Mouse (Mus musculus): ENCODE data around the gene Fhod1. TPM values are rescaled to one million over a fixed set of nuclear protein-coding genes. Genes with fewer than 3 reads are reported as not detected.
A peak's percentile ranks its signal among the peaks of the same experiment; 100 is the strongest.

Fhod1 gene
- polyA plus RNA-seq, 1 experiment from 2014 or later, result 6.0 TPM

DNA sequence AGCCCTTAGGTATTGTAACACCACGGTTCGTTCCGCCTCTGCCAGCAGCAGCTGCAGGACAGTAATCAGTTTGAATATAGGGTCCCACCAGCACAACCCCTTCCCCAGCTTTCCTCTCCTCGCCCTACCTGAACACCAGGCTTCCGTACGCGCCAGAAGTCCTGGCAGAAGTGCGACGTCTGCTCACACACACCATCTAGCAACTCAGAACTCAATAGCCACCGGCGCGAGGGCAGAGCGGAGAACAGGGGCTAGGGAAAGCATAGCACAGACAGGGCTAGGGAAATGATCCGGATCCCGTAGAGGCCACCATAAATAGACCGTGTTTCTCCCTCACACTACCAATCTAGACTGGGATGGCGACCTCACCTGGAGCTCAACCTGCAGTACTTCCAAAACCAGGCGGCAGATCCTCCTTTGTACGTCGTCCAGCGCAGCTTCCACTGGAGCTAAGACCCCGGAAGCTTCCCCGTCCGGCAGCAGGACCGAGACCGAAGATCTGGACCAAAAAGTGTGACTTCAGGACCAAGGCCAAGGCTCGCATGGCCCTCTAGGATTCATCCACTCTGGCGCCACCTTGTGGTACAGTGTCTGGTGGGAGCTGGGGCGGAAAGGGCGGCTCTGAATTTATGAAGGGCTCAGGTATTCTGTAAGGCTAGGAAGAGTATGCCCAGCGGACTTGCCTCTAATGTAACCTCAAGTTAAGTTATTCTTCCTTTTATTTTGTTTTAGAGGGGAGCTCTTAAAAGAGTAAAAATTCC, 57.0 kb downstream of the Fhod1 start:
- peaks cover 9% of the 10 kb centered on the region; the same call in 1 of the 2 replicates for H3K27me3 ChIP-seq (ENCODE audit: control insufficient read depth, insufficient read depth, low read length)
- H3K4me2 ChIP-seq (replicated peaks; ENCODE audit: low read depth, low read length), result peak overlapping the region; percentile 87
- no peak for ATAC-seq (ENCODE audit: low FRiP score, low TSS enrichment)
- no peaks in the 10 kb centered on the region for H3K9me3 ChIP-seq (ENCODE audit: control insufficient read depth, low read length)
- H3K9ac ChIP-seq (ENCODE audit: low read depth, low read length), result no peak overlapping the region
- no peaks in the 10 kb centered on the region for H3K36me3 ChIP-seq (ENCODE audit: control insufficient read depth, insufficient read depth, low read length)
- H3K27ac ChIP-seq (ENCODE audit: low read depth, low read length), result no peak overlapping the region
- H3K4me1 ChIP-seq (ENCODE audit: control insufficient read depth, insufficient read depth, low read length), result peaks cover 22% of the 10 kb centered on the region
- peak overlapping the region; percentile 6; the same call in 1 of the 2 replicates for H3K4me3 ChIP-seq (ENCODE audit: low read length)
- WGBS, result 9% methylated on average over 31 of the region's 31 CpGs

DNA sequence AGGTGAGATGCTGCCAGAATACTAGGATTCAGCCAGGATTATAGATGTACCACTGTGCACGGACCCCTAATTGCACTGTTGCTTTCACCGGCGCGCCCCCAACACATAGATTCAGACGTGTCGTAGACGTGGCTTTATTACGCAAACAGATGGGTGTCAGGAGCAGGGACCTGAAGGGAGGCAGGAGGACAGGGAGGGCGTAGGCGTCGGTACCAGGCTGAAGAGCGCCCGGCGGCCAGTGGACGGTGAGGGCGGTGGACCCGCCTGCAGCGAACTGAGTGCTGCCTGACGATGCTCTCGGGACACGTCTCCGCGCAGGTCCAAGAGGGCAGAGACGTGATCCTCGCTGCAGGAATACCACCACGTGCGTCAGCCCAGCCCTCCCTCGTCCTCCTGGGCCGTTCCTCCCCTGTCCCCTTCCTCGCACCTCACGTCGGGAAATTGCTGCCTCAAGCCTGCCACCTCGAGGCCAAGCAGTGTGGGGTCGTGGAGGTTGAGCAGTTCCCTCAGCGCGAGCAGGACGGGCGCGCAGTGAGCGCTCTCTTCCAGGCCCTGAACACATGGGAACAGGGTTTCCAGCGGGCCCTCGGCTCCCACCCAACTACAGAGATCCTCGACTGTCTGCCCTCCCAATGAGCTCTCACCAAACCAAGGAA, 57.8 kb downstream of the Fhod1 start, which contains the start of gene 4931428F04Rik:
4931428F04Rik (minus strand) TSS at position 60 of the 656 bp plus-strand sequence.
- Histone ChIP-seq H3K4me1 (ENCODE audit: control insufficient read depth, insufficient read depth, low read length) (peaks cover 22% of the 10 kb centered on the region), H3K4me3 (ENCODE audit: low read length) (peak within 1 kb of the TSS; percentile 56), H3K27me3 (ENCODE audit: control insufficient read depth, insufficient read depth, low read length) (peaks cover 9% of the 10 kb centered on the region; the same call in 1 of the 2 replicates), H3K4me2 (replicated peaks; ENCODE audit: low read depth, low read length) (peak within 1 kb of the TSS; percentile 87), H3K9me3 (ENCODE audit: control insufficient read depth, low read length) (no peaks in the 10 kb centered on the region), H3K36me3 (ENCODE audit: control insufficient read depth, insufficient read depth, low read length) (no peaks in the 10 kb centered on the region; the same call in 1 of the 2 replicates), H3K9ac (ENCODE audit: low read depth, low read length) (peak within 1 kb of the TSS; percentile 60), H3K27ac (ENCODE audit: low read depth, low read length) (peak within 1 kb of the TSS; percentile 76)
- 3% methylated on average over 43 of the region's 43 CpGs for WGBS
- peak; percentile 30 for ATAC-seq (ENCODE audit: low FRiP score, low TSS enrichment)

DNA sequence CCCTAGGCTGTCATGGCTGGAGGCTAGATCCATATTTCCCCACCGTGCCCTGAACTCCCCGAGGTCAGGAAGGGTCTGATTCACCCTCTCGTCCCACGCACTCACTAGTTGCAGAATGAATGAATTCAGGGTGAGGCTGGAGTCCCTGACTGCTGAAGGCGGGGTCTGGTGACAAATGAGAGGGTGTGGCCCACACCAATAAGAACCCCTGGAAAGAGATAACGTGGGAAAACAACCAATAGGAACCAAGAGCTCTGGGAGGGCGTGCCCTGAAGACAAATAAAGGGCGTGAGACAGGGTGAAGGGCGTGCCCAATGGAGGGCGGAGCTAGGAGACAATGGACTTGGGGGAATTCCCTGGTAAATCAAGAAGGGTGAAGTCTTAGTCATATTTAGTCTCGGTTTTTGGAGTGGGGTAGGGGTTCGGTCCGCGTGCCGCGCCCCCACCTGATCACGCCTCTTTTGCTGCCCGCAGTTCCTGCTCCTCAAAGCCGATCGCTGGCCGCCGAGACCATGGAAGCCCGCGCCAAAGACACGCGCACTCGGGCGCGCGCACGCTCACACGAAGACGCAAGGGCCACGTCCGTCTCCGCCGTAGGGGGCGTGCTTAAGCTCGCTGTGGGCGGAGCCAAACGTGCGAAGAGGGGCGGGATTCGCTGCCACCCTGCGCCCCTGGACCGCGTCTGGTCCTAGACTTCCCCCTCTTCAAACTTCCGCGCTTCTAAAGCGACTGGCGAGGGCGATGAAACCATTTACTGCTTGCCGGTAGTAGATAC, 58.6 kb downstream of the Fhod1 start:
- Histone ChIP-seq H3K36me3 (ENCODE audit: control insufficient read depth, insufficient read depth, low read length) (no peaks in the 10 kb centered on the region; the same call in 1 of the 2 replicates), H3K9me3 (ENCODE audit: control insufficient read depth, low read length) (no peaks in the 10 kb centered on the region), H3K27me3 (ENCODE audit: control insufficient read depth, insufficient read depth, low read length) (peaks cover 9% of the 10 kb centered on the region; the same call in 1 of the 2 replicates), H3K9ac (ENCODE audit: low read depth, low read length) (peak overlapping the region; percentile 60), H3K27ac (ENCODE audit: low read depth, low read length) (peak overlapping the region; percentile 76), H3K4me2 (replicated peaks; ENCODE audit: low read depth, low read length) (peak overlapping the region; percentile 87), H3K4me1 (ENCODE audit: control insufficient read depth, insufficient read depth, low read length) (peaks cover 22% of the 10 kb centered on the region), H3K4me3 (ENCODE audit: low read length) (peak overlapping the region; percentile 56)
- under 1% methylated on average over 53 of the region's 53 CpGs for WGBS
- ATAC-seq (ENCODE audit: low FRiP score, low TSS enrichment), result peak; percentile 93

- no peak for ATAC-seq (ENCODE audit: low FRiP score, low TSS enrichment)
- WGBS, result 89% methylated on average over 5 of the region's 5 CpGs
- Histone ChIP-seq H3K27me3 (ENCODE audit: control insufficient read depth, insufficient read depth, low read length) (peaks cover 9% of the 10 kb centered on the region; the same call in 1 of the 2 replicates), H3K36me3 (ENCODE audit: control insufficient read depth, insufficient read depth, low read length) (no peaks in the 10 kb centered on the region; the same call in 1 of the 2 replicates), H3K4me2 (replicated peaks; ENCODE audit: low read depth, low read length) (peak overlapping the region; percentile 87), H3K9ac (ENCODE audit: low read depth, low read length) (no peak overlapping the region), H3K4me1 (ENCODE audit: control insufficient read depth, insufficient read depth, low read length) (peaks cover 22% of the 10 kb centered on the region), H3K9me3 (ENCODE audit: control insufficient read depth, low read length) (no peaks in the 10 kb centered on the region), H3K27ac (ENCODE audit: low read depth, low read length) (no peak overlapping the region), H3K4me3 (ENCODE audit: low read length) (peak overlapping the region; percentile 56; the same call in 1 of the 2 replicates)
Observed at GRCm38 (mm10) chr8:105288231-105288630, 59.5 kb downstream of the Fhod1 start.

GRCm38 (mm10) chr8:105286907-105287306, 60.8 kb downstream of the Fhod1 start:
- H3K27me3 ChIP-seq (ENCODE audit: control insufficient read depth, insufficient read depth, low read length), result peaks cover 9% of the 10 kb centered on the region; the same call in 1 of the 2 replicates
- H3K4me2 ChIP-seq (replicated peaks; ENCODE audit: low read depth, low read length), result no peak overlapping the region
- 86% methylated on average over 4 of the region's 4 CpGs for WGBS
- H3K9ac ChIP-seq (ENCODE audit: low read depth, low read length), result no peak overlapping the region
- H3K27ac ChIP-seq (ENCODE audit: low read depth, low read length), result no peak overlapping the region
- no peak for ATAC-seq (ENCODE audit: low FRiP score, low TSS enrichment)
- H3K9me3 ChIP-seq (ENCODE audit: control insufficient read depth, low read length), result no peaks in the 10 kb centered on the region
- H3K4me1 ChIP-seq (ENCODE audit: control insufficient read depth, insufficient read depth, low read length), result peaks cover 22% of the 10 kb centered on the region
- peaks cover under 1% of the 10 kb centered on the region; the same call in 1 of the 2 replicates for H3K36me3 ChIP-seq (ENCODE audit: control insufficient read depth, insufficient read depth, low read length)
- no peak overlapping the region for H3K4me3 ChIP-seq (ENCODE audit: low read length)

DNA sequence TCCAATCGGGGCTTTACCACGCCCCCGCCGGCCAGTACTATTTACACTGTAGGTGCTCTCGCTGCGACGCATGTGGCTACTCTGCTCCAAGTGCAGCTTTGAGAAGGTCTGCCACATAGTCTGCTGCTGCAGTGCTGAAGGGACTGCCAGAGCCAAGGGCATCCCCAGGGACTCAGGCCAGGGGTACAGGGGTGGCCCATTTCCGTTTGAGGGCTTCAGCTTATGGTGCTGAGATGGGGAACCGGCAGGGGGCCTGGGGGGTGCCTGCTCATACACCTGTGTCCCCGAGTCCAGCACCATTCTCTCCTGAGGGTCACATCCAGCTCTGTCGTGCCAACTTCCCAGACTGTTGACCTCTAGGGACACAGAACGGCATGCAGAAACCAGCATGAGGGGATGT, 62.2 kb downstream of the Fhod1 start:
- Histone ChIP-seq H3K27ac (ENCODE audit: low read depth, low read length) (no peak overlapping the region), H3K36me3 (ENCODE audit: control insufficient read depth, insufficient read depth, low read length) (peaks cover 5% of the 10 kb centered on the region; the same call in 1 of the 2 replicates), H3K9ac (ENCODE audit: low read depth, low read length) (0 out of 2 replicates have a peak overlapping the region, but pooled peaks have one; percentile 7), H3K9me3 (ENCODE audit: control insufficient read depth, low read length) (no peaks in the 10 kb centered on the region), H3K27me3 (ENCODE audit: control insufficient read depth, insufficient read depth, low read length) (peaks cover 6% of the 10 kb centered on the region; the same call in 1 of the 2 replicates), H3K4me2 (replicated peaks; ENCODE audit: low read depth, low read length) (no peak overlapping the region), H3K4me1 (ENCODE audit: control insufficient read depth, insufficient read depth, low read length) (peaks cover 19% of the 10 kb centered on the region), H3K4me3 (ENCODE audit: low read length) (no peak overlapping the region)
- WGBS, result 51% methylated on average over 12 of the region's 12 CpGs
- ATAC-seq (ENCODE audit: low FRiP score, low TSS enrichment), result no peak

DNA sequence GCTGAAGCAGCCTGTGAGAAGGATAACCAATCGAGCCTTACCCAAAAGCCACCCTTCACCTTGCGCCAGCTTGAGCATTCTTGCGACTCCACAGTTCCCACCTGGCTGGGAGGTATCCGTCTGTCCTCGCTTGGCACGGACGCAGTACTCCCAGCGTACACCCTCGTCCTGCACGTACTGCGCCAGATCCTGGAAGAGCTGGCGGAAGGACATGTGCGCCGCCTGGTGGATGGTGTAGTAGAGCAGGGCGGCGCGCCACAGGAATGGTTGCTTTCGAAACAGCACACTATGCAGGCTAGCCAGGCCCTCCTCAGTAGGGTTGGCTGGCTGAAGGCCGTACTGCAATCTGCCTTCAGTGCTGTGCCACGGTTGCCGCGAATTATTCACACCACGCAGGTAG, 64.7 kb downstream of the Fhod1 start:
- Histone ChIP-seq H3K27me3 (ENCODE audit: control insufficient read depth, insufficient read depth, low read length) (peaks cover 19% of the 10 kb centered on the region), H3K9ac (ENCODE audit: low read depth, low read length) (0 out of 2 replicates have a peak overlapping the region, but pooled peaks have one; percentile 4)
- WGBS, result 28% methylated on average over 23 of the region's 23 CpGs

DNA sequence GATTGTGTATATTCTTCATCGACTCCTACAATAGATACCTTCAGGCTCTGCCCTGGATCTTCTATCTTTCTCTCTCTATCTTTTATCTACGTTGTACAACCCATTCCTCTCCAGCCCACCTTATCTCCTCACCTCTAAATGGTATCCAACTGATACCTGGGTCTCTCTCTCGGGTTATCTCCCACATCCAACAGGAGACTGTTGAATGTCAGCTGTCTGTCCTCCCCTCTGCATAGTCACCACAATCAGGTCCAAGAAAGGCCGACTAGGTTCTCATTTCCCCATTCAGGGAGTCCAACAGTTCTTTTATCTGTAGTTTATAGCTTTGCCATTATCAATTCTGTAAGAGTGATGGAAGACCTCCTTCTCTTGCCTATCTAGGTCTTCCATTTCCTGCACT, 65.5 kb downstream of the Fhod1 start:
- H3K27ac ChIP-seq (ENCODE audit: low read depth, low read length), result no peak overlapping the region
- H3K9ac ChIP-seq (ENCODE audit: low read depth, low read length), result no peak overlapping the region
- no peak overlapping the region for H3K4me3 ChIP-seq (ENCODE audit: low read length)
- H3K36me3 ChIP-seq (ENCODE audit: control insufficient read depth, insufficient read depth, low read length), result peaks cover 5% of the 10 kb centered on the region; the same call in 1 of the 2 replicates
- whole genome bisulfite sequencing, result 89% methylated on average over 4 of the region's 4 CpGs
- ATAC-seq (ENCODE audit: low FRiP score, low TSS enrichment), result no peak
- no peak overlapping the region for H3K4me2 ChIP-seq (replicated peaks; ENCODE audit: low read depth, low read length)
- H3K4me1 ChIP-seq (ENCODE audit: control insufficient read depth, insufficient read depth, low read length), result 0 out of 2 replicates have a peak, but pooled peaks cover 5% of the 10 kb centered on the region
- no peaks in the 10 kb centered on the region for H3K9me3 ChIP-seq (ENCODE audit: control insufficient read depth, low read length)
- H3K27me3 ChIP-seq (ENCODE audit: control insufficient read depth, insufficient read depth, low read length), result peaks cover 28% of the 10 kb centered on the region

More for the DNA sequence above, 64.7 kb downstream of the Fhod1 start:
- H3K4me2 ChIP-seq (replicated peaks; ENCODE audit: low read depth, low read length), result no peak overlapping the region
- H3K4me1 ChIP-seq (ENCODE audit: control insufficient read depth, insufficient read depth, low read length), result peaks cover 7% of the 10 kb centered on the region; the same call in 1 of the 2 replicates
- ATAC-seq (ENCODE audit: low FRiP score, low TSS enrichment), result 0 out of 2 replicates have a peak, but pooled peaks have one; percentile 25
- H3K4me3 ChIP-seq (ENCODE audit: low read length), result no peak overlapping the region
- no peak overlapping the region for H3K27ac ChIP-seq (ENCODE audit: low read depth, low read length)
- H3K36me3 ChIP-seq (ENCODE audit: control insufficient read depth, insufficient read depth, low read length), result peaks cover 5% of the 10 kb centered on the region; the same call in 1 of the 2 replicates
- no peaks in the 10 kb centered on the region for H3K9me3 ChIP-seq (ENCODE audit: control insufficient read depth, low read length)
